Mouse (Mus musculus) testis, postnatal 14 days (tissue): ENCODE measurements around the gene Tmeff2.

ENCODE experiments used
- DNase-seq: peaks from one replicate; pipeline ENCODE4 v3.0.0; 2021; ENCODE audit warnings: low spot score

Tmeff2 gene

GRCm38 (mm10) chr1:51107299-51107698 lies 206.9 kb downstream of the Tmeff2 start:
- no peak for DNase-seq

- DNase-seq = no peak
These were observed 214.3 kb downstream of the Tmeff2 start for GRCm38 (mm10) chr1:51114721-51115120.

GRCm38 (mm10) chr1:51115761-51116160 lies 215.3 kb downstream of the Tmeff2 start:
- no peak for DNase-seq

GRCm38 (mm10) chr1:51117830-51118229 lies 217.4 kb downstream of the Tmeff2 start:
- DNase-seq = no peak

GRCm38 (mm10) chr1:51125671-51126424 lies 225.4 kb downstream of the Tmeff2 start:
- no peak for DNase-seq

- DNase-seq = no peak
These were observed 225.9 kb downstream of the Tmeff2 start for GRCm38 (mm10) chr1:51126425-51126765.

GRCm38 (mm10) chr1:51136792-51137191 lies 236.3 kb downstream of the Tmeff2 start:
- no peak for DNase-seq

- DNase-seq = no peak
These were observed 239.2 kb downstream of the Tmeff2 start for GRCm38 (mm10) chr1:51139605-51140004.

- no peak for DNase-seq
These were observed 240.9 kb downstream of the Tmeff2 start for GRCm38 (mm10) chr1:51141381-51141780.

GRCm38 (mm10) chr1:51142729-51143128 lies 242.3 kb downstream of the Tmeff2 start:
- DNase-seq = no peak

GRCm38 (mm10) chr1:51145693-51146092 lies 245.2 kb downstream of the Tmeff2 start:
- no peak for DNase-seq

- no peak for DNase-seq
These were observed 248.2 kb downstream of the Tmeff2 start for GRCm38 (mm10) chr1:51148481-51149137.

GRCm38 (mm10) chr1:51149488-51149887 lies 249.0 kb downstream of the Tmeff2 start:
- no peak for DNase-seq

GRCm38 (mm10) chr1:51149890-51150289 lies 249.4 kb downstream of the Tmeff2 start:
- DNase-seq = no peak

- no peak for DNase-seq
These were observed 251.6 kb downstream of the Tmeff2 start for GRCm38 (mm10) chr1:51152017-51152416.

- DNase-seq = no peak
These were observed 252.4 kb downstream of the Tmeff2 start for GRCm38 (mm10) chr1:51152856-51153255.

- DNase-seq = no peak
These were observed 283.8 kb downstream of the Tmeff2 start for GRCm38 (mm10) chr1:51184276-51184675.

- DNase-seq = no peak
These were observed 288.6 kb downstream of the Tmeff2 start for GRCm38 (mm10) chr1:51189008-51189407.

- no peak for DNase-seq
These were observed 290.8 kb downstream of the Tmeff2 start for GRCm38 (mm10) chr1:51191253-51191652.

GRCm38 (mm10) chr1:51191872-51192613 lies 291.6 kb downstream of the Tmeff2 start:
- no peak for DNase-seq

- DNase-seq = no peak
These were observed 298.8 kb downstream of the Tmeff2 start for GRCm38 (mm10) chr1:51199088-51199830.

GRCm38 (mm10) chr1:51199954-51200353 lies 299.5 kb downstream of the Tmeff2 start:
- DNase-seq = no peak
